Comparison of ENCODE assay signal across 26 mouse cellular contexts in genomic region chr10:62668463-62668862, GRCm38 (mm10).
"Had no signal": no experiment of that assay in that cellular context is flagged by ENCODE, and none has a peak within 500 bp of the region (broad histone marks: within the 10 kb centered on the region; RNA-seq: fewer than 3 reads in every experiment).

No protein-coding gene starts in this region.

- H3K27ac ChIP-seq: heart, adult 2 months; heart, embryonic 13.5 days; heart, embryonic 15.5 days; hindbrain, embryonic 13.5 days; hindbrain, embryonic 15.5 days; kidney, embryonic 15.5 days; kidney, postnatal 0 days; limb, embryonic 13.5 days; limb, embryonic 15.5 days had no signal

- DNase-seq: forebrain, postnatal 0 days; gastrocnemius, postnatal 14 days; gastrocnemius, postnatal 36 days; heart, adult 11 months; heart, adult 2 months; heart, postnatal 14 days; heart, postnatal 36 days; kidney, adult 11 months; kidney, adult 2 months; kidney, adult 9 months; kidney, postnatal 14 days; kidney, postnatal 36 days; layer of hippocampus, adult 9-11 months; layer of hippocampus, postnatal 36 days; left cerebral cortex, postnatal 4 days had no signal

- H3K9me3 ChIP-seq: heart, embryonic 13.5 days; heart, embryonic 15.5 days; hindbrain, embryonic 13.5 days; hindbrain, embryonic 15.5 days; kidney, embryonic 15.5 days; limb, embryonic 13.5 days; limb, embryonic 15.5 days had no signal

- ATAC-seq: forebrain, postnatal 0 days; inflammation-experienced regulatory T-cells, adult 6 months had no signal

- H3K27me3 ChIP-seq: heart, embryonic 13.5 days; heart, embryonic 15.5 days; hindbrain, embryonic 15.5 days; kidney, embryonic 15.5 days; limb, embryonic 13.5 days; limb, embryonic 15.5 days had no signal

- H3K4me3 ChIP-seq: heart, adult 2 months; heart, embryonic 13.5 days; heart, embryonic 15.5 days; hindbrain, embryonic 13.5 days; hindbrain, embryonic 15.5 days; kidney, embryonic 15.5 days; limb, embryonic 13.5 days; limb, embryonic 15.5 days had no signal

- H3K4me2 ChIP-seq: heart, embryonic 11.5 days; heart, embryonic 13.5 days; heart, embryonic 15.5 days; hindbrain, embryonic 13.5 days; hindbrain, embryonic 15.5 days; kidney, embryonic 15.5 days; limb, embryonic 13.5 days; limb, embryonic 15.5 days; liver, embryonic 11.5 days had no signal

- H3K36me3 ChIP-seq: heart, embryonic 13.5 days; heart, embryonic 15.5 days; hindbrain, embryonic 13.5 days; hindbrain, embryonic 15.5 days; kidney, embryonic 15.5 days; limb, embryonic 13.5 days; limb, embryonic 15.5 days had no signal

- H3K4me1 ChIP-seq: hindbrain, embryonic 13.5 days; hindbrain, embryonic 15.5 days; kidney, embryonic 15.5 days; limb, embryonic 13.5 days had no signal

- H3K9ac ChIP-seq: forebrain, postnatal 0 days; heart, embryonic 13.5 days; heart, embryonic 15.5 days; hindbrain, embryonic 13.5 days; hindbrain, embryonic 15.5 days; kidney, embryonic 15.5 days; limb, embryonic 13.5 days; limb, embryonic 15.5 days had no signal
